8 mouse cellular contexts compared by ENCODE assay signal in the genomic region with DNA sequence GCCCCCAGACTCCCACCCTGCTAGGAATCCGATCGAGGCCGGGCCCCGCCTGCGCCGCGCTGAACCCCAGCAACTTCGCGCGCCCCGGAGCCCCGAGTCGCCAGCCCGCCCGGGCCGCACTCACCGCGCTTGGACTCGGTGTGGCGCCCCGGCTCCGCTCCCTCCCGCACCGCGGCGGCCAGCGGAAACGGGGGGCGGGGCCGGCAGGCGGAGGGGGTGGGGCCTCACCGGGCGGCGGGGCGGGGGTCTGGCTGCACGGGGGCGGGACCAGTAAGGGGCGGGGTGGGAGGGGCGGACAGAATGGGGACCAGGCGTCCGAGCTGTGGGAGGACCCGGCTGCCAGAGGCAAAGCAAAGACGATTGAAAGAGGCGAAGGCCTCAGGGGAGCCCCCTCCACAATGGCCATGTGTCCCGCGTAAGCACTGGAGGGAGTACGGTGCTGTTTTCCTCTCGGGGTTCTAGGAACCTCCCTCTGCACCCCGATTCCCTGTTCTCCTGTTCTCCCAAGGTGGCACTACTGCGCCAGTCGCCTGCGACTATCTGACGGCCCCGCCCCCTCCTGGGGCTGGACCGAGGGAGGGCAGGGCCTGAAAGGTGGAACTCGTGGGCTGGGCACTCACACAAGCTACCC. TPM values are rescaled to one million over a fixed set of nuclear protein-coding genes. Genes with fewer than 3 reads are reported as not detected.
DNase-seq lines count a peak whose midpoint lies in the region; ATAC-seq and TF ChIP-seq lines count a peak whose summit lies in the region.

Gene Tspan9 (minus strand): TSS at position 205 of the 631 bp plus-strand sequence.

- H3K4me3 ChIP-seq in erythroblast, embryonic 14.5 days (replicated peaks): peak within 1 kb of the TSS; percentile 56
- peak within 1 kb of the TSS; percentile 83 for H3K4me3 ChIP-seq in heart, embryonic 16.5 days (ENCODE audit: low read length)
- H3K4me3 ChIP-seq in liver, postnatal 0 days (ENCODE audit: low read depth, low read length): peak within 1 kb of the TSS; percentile 63
- peak within 1 kb of the TSS; percentile 68 for H3K4me3 ChIP-seq in neural tube, embryonic 13.5 days
- H3K4me3 ChIP-seq in thymus, adult 2 months (ENCODE audit: control insufficient read depth, insufficient read depth, low read length): peak within 1 kb of the TSS; percentile 48

- WGBS in heart, embryonic 16.5 days: 2% methylated on average over 54 of the region's 56 CpGs
- under 1% methylated on average over 26 of the region's 56 CpGs for WGBS in liver, postnatal 0 days (ENCODE audit: insufficient replicate concordance)
- under 1% methylated on average over 56 of the region's 56 CpGs for WGBS in neural tube, embryonic 13.5 days
- WGBS in thymus, adult 2 months: 1% methylated on average over 56 of the region's 56 CpGs

- no peaks in the 10 kb centered on the region for H3K36me3 ChIP-seq in erythroblast, embryonic 14.5 days (ENCODE audit: control insufficient read depth)
- no peaks in the 10 kb centered on the region for H3K36me3 ChIP-seq in heart, embryonic 16.5 days (ENCODE audit: control insufficient read depth, insufficient read depth)
- no peaks in the 10 kb centered on the region for H3K36me3 ChIP-seq in liver, postnatal 0 days (replicated peaks; ENCODE audit: insufficient read depth, low read length)
- H3K36me3 ChIP-seq in neural tube, embryonic 13.5 days: no peaks in the 10 kb centered on the region
- H3K36me3 ChIP-seq in thymus, adult 2 months (ENCODE audit: control insufficient read depth, insufficient read depth, low read length): no peaks in the 10 kb centered on the region

- no peak for TF ChIP-seq EP300 in liver, postnatal 0 days (IDR thresholded peaks at IDR 0.05; ENCODE audit: low read depth)

- H3K4me1 ChIP-seq in erythroblast, embryonic 14.5 days (ENCODE audit: control insufficient read depth): peaks cover 7% of the 10 kb centered on the region
- peaks cover 25% of the 10 kb centered on the region for H3K4me1 ChIP-seq in heart, embryonic 16.5 days (ENCODE audit: control insufficient read depth, insufficient read depth, low read length)
- peaks cover 4% of the 10 kb centered on the region; the same call in 1 of the 2 replicates for H3K4me1 ChIP-seq in liver, postnatal 0 days (ENCODE audit: insufficient read depth)
- H3K4me1 ChIP-seq in neural tube, embryonic 13.5 days (replicated peaks): peaks cover 28% of the 10 kb centered on the region
- peaks cover 6% of the 10 kb centered on the region for H3K4me1 ChIP-seq in thymus, adult 2 months (replicated peaks; ENCODE audit: control insufficient read depth, insufficient read depth, low read length)

- no peaks in the 10 kb centered on the region for H3K9me3 ChIP-seq in erythroblast, embryonic 14.5 days (ENCODE audit: control insufficient read depth, low read length)
- no peaks in the 10 kb centered on the region for H3K9me3 ChIP-seq in heart, embryonic 16.5 days (replicated peaks; ENCODE audit: control insufficient read depth, low read length)
- H3K9me3 ChIP-seq in liver, postnatal 0 days (ENCODE audit: low read length): no peaks in the 10 kb centered on the region
- no peaks in the 10 kb centered on the region for H3K9me3 ChIP-seq in neural tube, embryonic 13.5 days

- TF ChIP-seq CTCF in liver, postnatal 0 days (IDR thresholded peaks at IDR 0.05; ENCODE audit: low read depth): no peak
- TF ChIP-seq CTCF in thymus, adult 2 months (IDR thresholded peaks at IDR 0.05; ENCODE audit: borderline replicate concordance, control insufficient read depth, extremely low read depth, insufficient read depth, low read length, poor library complexity): no peak

- ATAC-seq in heart, embryonic 16.5 days (replicated peaks; ENCODE audit: extremely low read depth, insufficient read depth, low FRiP score): peak; percentile 89
- peak; percentile 93 for ATAC-seq in liver, postnatal 0 days
- ATAC-seq in neural tube, embryonic 13.5 days (ENCODE audit: low read depth): peak; percentile 85

- DNase-seq in CD4-positive helper T cell, adult 2 months (ENCODE audit: low read depth, low spot score): peak; percentile 31
- peak; percentile 79 for DNase-seq in brain, adult 2 months (ENCODE audit: low read depth, low spot score)
- peak; percentile 83 to 94 for DNase-seq in kidney, postnatal 25 days
- DNase-seq in liver, postnatal 0 days: peak; percentile 83
- peak; percentile 50 for DNase-seq in thymus, adult 2 months

- H3K4me2 ChIP-seq in heart, embryonic 16.5 days (ENCODE audit: low read depth, low read length): peak within 1 kb of the TSS; percentile 66
- peak within 1 kb of the TSS; percentile 87 for H3K4me2 ChIP-seq in liver, postnatal 0 days (ENCODE audit: low read depth, low read length)
- peak within 1 kb of the TSS; percentile 90 for H3K4me2 ChIP-seq in neural tube, embryonic 13.5 days

- H3K9ac ChIP-seq in heart, embryonic 16.5 days (ENCODE audit: low read length): peak within 1 kb of the TSS; percentile 93
- peak within 1 kb of the TSS; percentile 65 for H3K9ac ChIP-seq in liver, postnatal 0 days (replicated peaks)
- H3K9ac ChIP-seq in neural tube, embryonic 13.5 days: peak within 1 kb of the TSS; percentile 82

- peak within 1 kb of the TSS; percentile 92 for H3K27ac ChIP-seq in heart, embryonic 16.5 days (ENCODE audit: low read length)
- H3K27ac ChIP-seq in liver, postnatal 0 days (ENCODE audit: low read depth): peak within 1 kb of the TSS; percentile 69; the same call in 1 of the 2 replicates
- peak within 1 kb of the TSS; percentile 61 for H3K27ac ChIP-seq in neural tube, embryonic 13.5 days (replicated peaks)
- H3K27ac ChIP-seq in thymus, adult 2 months (ENCODE audit: control insufficient read depth, insufficient read depth, low read length): no peak within 1 kb of the TSS

- H3K27me3 ChIP-seq in erythroblast, embryonic 14.5 days (ENCODE audit: control insufficient read depth): peaks cover 20% of the 10 kb centered on the region
- no peaks in the 10 kb centered on the region for H3K27me3 ChIP-seq in heart, embryonic 16.5 days (ENCODE audit: control insufficient read depth, insufficient read depth, low read length)
- peaks cover 3% of the 10 kb centered on the region; the same call in 1 of the 2 replicates for H3K27me3 ChIP-seq in liver, postnatal 0 days (ENCODE audit: insufficient read depth, low read length)
- H3K27me3 ChIP-seq in neural tube, embryonic 13.5 days: peaks cover 12% of the 10 kb centered on the region; the same call in 1 of the 2 replicates
- H3K27me3 ChIP-seq in thymus, adult 2 months (ENCODE audit: control insufficient read depth, insufficient read depth, low read length): no peaks in the 10 kb centered on the region

- no peak for TF ChIP-seq POLR2A in thymus, adult 2 months (IDR thresholded peaks at IDR 0.05; ENCODE audit: control insufficient read depth, extremely low read depth, insufficient read depth, low read length, poor library complexity)

RNA-seq across cellular contexts. Expression of gene Tspan9, which starts in this region (rescaled TPM):
- 0.02 and 0.04 TPM in 2 replicates for polyA plus RNA-seq in erythroblast, embryonic 14.5 days (2012)
- polyA plus RNA-seq in heart, embryonic 16.5 days (2015; fragmentation: Nextera tagmentation; extraction: Ambion mirVana): 138 and 151 TPM in 2 replicates
- polyA plus RNA-seq in liver, postnatal 0 days (2015; fragmentation: Nextera tagmentation; extraction: Ambion mirVana): 17.7 and 19.6 TPM in 2 replicates
- polyA plus RNA-seq in neural tube, embryonic 13.5 days (2015; fragmentation: Nextera tagmentation; extraction: Ambion mirVana): 38.5 and 43.5 TPM in 2 replicates
- 33.3 and 36.7 TPM in 2 replicates for polyA plus RNA-seq in thymus, adult 2 months (2012; rRNA removed)

Comparison
In these comparisons a context has a peak if more than half of its experiments do, and no peak if none do; other contexts are left out.
1. RNA of gene Tspan9 (polyA plus RNA-seq): 138 to 151 TPM in heart, embryonic 16.5 days, 38.5 to 43.5 TPM in neural tube, embryonic 13.5 days, 33.3 to 36.7 TPM in thymus, adult 2 months and 17.7 to 19.6 TPM in liver, postnatal 0 days; 0.02 to 0.04 TPM in erythroblast, embryonic 14.5 days; every median in the first group is over 10 times any median in the second.
2. DNase-seq: peak in every context shown above with its lines; median percentile 88 in kidney, postnatal 25 days; 83 in liver, postnatal 0 days; 79 in brain, adult 2 months; 50 in thymus, adult 2 months; 31 in CD4-positive helper T cell, adult 2 months.
3. Peak in every context shown above with its lines, with median percentiles within 50 percentile points of each other: H3K4me3 ChIP-seq, ATAC-seq, H3K4me2 ChIP-seq and H3K9ac ChIP-seq.